Mouse (Mus musculus) heart, adult 2 months (tissue): Measurements from ENCODE around the gene Tbc1d23.

Experiments
- CTCF ChIP-seq: fragments of 200-600 bp; IDR thresholded peaks from 2 replicates; pipeline ENCODE4 v1.8.1; 2022; ENCODE audit warnings: antibody characterized with exemption, mild to moderate bottlenecking, moderate library complexity
- POLR2A ChIP-seq: fragments of 200-500 bp; IDR thresholded peaks from 2 replicates; pipeline ENCODE4 v1.6.1; 2011; ENCODE audit warnings: mild to moderate bottlenecking, low read depth, low read length, control low read depth; ENCODE audit not compliant: insufficient read depth

- TF ChIP-seq POLR2A (no peak), CTCF (no peak)
Measured at GRCm38 (mm10) chr16:57243205-57243857, 12.0 kb upstream of the Tbc1d23 start.
